Mouse (Mus musculus) spleen, adult 2 months (tissue): Measurements from ENCODE around the gene Chchd3.

Source experiments
- CTCF ChIP-seq: fragments of 200-500 bp; IDR thresholded peaks from 2 replicates; pipeline ENCODE4 v1.5.1; 2011; ENCODE audit warnings: mild to moderate bottlenecking, inconsistent platforms; ENCODE audit not compliant: insufficient read depth, insufficient read length, insufficient replicate concordance; ENCODE audit errors: extremely low read depth
- POLR2A ChIP-seq: fragments of 200-500 bp; IDR thresholded peaks from 2 replicates; pipeline ENCODE4 v1.6.1; 2011; ENCODE audit warnings: low read depth, low read length, inconsistent platforms

GRCm38 (mm10) chr6:33066462-33066861 lies 6.4 kb upstream of the Chchd3 start:
- TF ChIP-seq POLR2A (no peak), CTCF (no peak)
